Mouse (Mus musculus) ES-Bruce4 (cell line): ENCODE results near the gene Ppp4r2. TPM values are rescaled to one million over a fixed set of nuclear protein-coding genes. Genes with fewer than 3 reads are reported as not detected.

Source experiments
- H3K27ac ChIP-seq: 2 replicates; pipeline ENCODE4 v1.5.1; 2012; ENCODE audit warnings: low read length, inconsistent platforms; ENCODE audit not compliant: insufficient read depth
- H3K27me3 ChIP-seq: 2 replicates; pipeline ENCODE4 v1.6.1; 2012; ENCODE audit warnings: mild to moderate bottlenecking, low read length, inconsistent platforms; ENCODE audit not compliant: control insufficient read depth, poor library complexity, insufficient read depth, severe bottlenecking
- H3K36me3 ChIP-seq: 2 replicates; pipeline ENCODE4 v1.6.1; 2012; ENCODE audit warnings: inconsistent platforms, mild to moderate bottlenecking, low read length, moderate library complexity; ENCODE audit not compliant: control insufficient read depth, poor library complexity, insufficient read depth, severe bottlenecking
- H3K4me1 ChIP-seq: one replicate; pipeline ENCODE4 v1.8.1; 2011; ENCODE audit warnings: low read length; ENCODE audit not compliant: control insufficient read depth, insufficient read depth
- H3K4me3 ChIP-seq: 2 replicates; pipeline ENCODE4 v1.5.1; 2011; ENCODE audit warnings: low read depth, mild to moderate bottlenecking, low read length
- H3K9ac ChIP-seq: 2 replicates; pipeline ENCODE4 v1.6.1; 2012; ENCODE audit warnings: low read depth, mild to moderate bottlenecking, inconsistent platforms; ENCODE audit not compliant: poor library complexity, severe bottlenecking
- H3K9me3 ChIP-seq: replicated peaks from 2 replicates; pipeline ENCODE4 v1.6.1; 2012; ENCODE audit warnings: mild to moderate bottlenecking, low read length, inconsistent platforms; ENCODE audit not compliant: control insufficient read depth, poor library complexity, insufficient read depth, severe bottlenecking
- CTCF ChIP-seq: IDR thresholded peaks from one replicate; pipeline ENCODE4 v1.8.1; 2011; ENCODE audit warnings: low read depth, low read length
- EP300 ChIP-seq: IDR thresholded peaks from 2 replicates; pipeline ENCODE4 v1.6.1; 2011; ENCODE audit warnings: low read depth, low read length; ENCODE audit not compliant: insufficient read depth
- POLR2A ChIP-seq: IDR thresholded peaks from one replicate; pipeline ENCODE4 v1.8.1; 2011; ENCODE audit warnings: low read length; ENCODE audit not compliant: insufficient read depth
- polyA plus RNA-seq: library from polyadenylated mRNA; stranded (reverse); fragments of >200 nt; gene quantifications from 2 replicates; pipeline ENCODE4 v1.2.4, GENCODE M21; 2011; ENCODE audit warnings: low read depth; ENCODE audit not compliant: missing spikeins, insufficient read depth, insufficient read length

Gene Ppp4r2
- polyA plus RNA-seq, 1 experiment, result 147 TPM

DNA sequence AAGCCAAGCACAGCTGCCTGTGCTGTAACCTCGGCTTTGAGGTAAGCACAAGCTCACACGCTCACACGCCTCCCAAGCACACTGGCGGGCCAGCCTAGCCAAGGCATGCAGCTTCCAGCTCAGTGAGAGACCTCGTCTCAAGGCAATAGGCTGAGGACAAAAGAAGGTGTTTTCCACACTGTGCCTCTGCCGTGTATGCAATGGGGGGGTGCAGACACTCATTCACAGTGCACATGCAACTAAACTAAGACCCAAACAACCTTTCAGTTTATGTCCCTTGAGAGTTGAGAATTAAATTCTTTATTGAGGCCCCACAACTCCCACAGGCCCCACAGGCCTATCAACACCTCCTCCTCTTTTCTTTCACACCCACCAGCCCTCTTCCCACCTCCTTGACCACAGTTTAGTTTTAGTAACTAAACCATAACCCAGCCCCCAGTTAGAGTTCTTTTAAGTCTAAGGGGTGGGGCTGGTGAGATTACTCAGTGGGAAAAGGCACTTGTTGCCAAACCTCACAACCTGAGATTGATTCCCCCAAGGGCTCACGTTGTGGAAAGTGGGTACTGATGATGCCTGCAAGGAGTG, 8.9 kb upstream of the Ppp4r2 start:
- no peak overlapping the region for H3K9ac ChIP-seq
- no peaks in the 10 kb centered on the region for H3K27me3 ChIP-seq
- no peak overlapping the region for H3K27ac ChIP-seq
- H3K36me3 ChIP-seq, result no peaks in the 10 kb centered on the region
- TF ChIP-seq CTCF, result no peak
- no peak for TF ChIP-seq POLR2A
- TF ChIP-seq EP300, result no peak
- no peaks in the 10 kb centered on the region for H3K4me1 ChIP-seq
- no peaks in the 10 kb centered on the region for H3K9me3 ChIP-seq
- H3K4me3 ChIP-seq, result no peak overlapping the region

DNA sequence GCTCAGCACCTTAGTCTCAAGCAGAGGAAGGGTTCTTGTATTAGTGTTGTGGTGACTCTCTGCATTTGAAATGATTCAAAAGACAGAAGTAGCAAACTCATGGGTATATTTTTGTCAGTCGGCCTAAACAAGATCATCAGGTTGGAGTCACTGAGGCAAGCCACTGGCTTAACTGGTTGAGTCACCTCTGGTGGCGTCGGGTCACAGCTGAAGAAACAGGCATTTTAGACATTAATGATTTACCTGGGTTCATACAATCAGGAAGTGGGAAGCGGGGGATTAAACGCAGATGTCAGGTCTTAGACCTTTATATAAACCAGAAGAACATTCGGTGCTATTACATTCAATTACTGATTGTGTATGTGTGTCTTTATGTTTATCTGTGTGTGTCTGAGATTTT, 7.4 kb upstream of the Ppp4r2 start:
- TF ChIP-seq POLR2A, result no peak
- TF ChIP-seq EP300, result no peak
- no peak for TF ChIP-seq CTCF
- no peak overlapping the region for H3K4me3 ChIP-seq
- H3K27ac ChIP-seq, result no peak overlapping the region
- no peaks in the 10 kb centered on the region for H3K36me3 ChIP-seq
- no peaks in the 10 kb centered on the region for H3K4me1 ChIP-seq
- no peaks in the 10 kb centered on the region for H3K27me3 ChIP-seq
- H3K9me3 ChIP-seq, result no peaks in the 10 kb centered on the region; the same call in 1 of the 2 replicates
- H3K9ac ChIP-seq, result no peak overlapping the region

DNA sequence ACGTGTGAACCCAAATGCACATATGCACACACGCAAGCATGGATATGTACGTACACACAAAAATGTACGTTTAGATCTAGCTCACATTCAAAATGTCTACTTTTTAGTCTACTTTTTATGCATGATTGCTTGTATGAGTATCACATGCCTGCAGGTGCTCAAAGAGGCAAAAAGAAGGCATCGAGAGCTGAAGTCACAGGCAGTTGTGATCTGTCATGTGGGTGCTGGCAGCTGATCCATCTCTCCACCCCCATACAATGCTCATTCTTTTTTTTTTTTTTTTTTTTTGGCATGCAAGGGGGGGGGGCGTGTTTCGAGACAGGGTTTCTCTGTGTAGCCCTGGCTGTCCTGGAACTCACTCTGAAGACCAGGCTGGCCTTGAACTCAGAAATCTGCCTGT, 4.9 kb upstream of the Ppp4r2 start:
- Histone ChIP-seq H3K4me3 (no peak overlapping the region), H3K9me3 (no peaks in the 10 kb centered on the region; the same call in 1 of the 2 replicates), H3K9ac (no peak overlapping the region), H3K36me3 (no peaks in the 10 kb centered on the region), H3K27ac (no peak overlapping the region), H3K27me3 (no peaks in the 10 kb centered on the region), H3K4me1 (no peaks in the 10 kb centered on the region)
- TF ChIP-seq EP300, result no peak
- TF ChIP-seq CTCF, result no peak

DNA sequence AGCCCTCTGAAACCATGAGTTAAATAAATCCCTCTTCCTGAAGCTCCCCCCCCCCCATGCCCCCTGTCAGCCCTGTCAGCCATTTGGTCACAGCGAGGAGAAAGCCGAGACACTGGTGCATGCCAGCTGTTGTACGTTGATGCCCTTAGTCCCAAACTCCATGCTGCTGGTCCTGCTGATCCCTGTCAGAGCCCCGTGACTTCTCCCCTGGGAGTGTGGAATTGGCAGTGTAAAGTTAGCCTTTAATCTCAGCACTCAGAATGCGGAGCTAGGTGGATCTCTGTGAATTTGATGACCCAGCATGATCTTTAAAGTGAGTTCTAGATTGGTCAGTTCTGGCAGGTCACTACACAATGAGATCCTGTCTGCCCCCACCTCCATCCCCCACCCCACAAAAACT, 3.7 kb upstream of the Ppp4r2 start:
- Histone ChIP-seq H3K4me1 (no peaks in the 10 kb centered on the region), H3K9me3 (no peaks in the 10 kb centered on the region; the same call in 1 of the 2 replicates), H3K36me3 (0 out of 2 replicates have a peak, but pooled peaks cover 2% of the 10 kb centered on the region), H3K27me3 (no peaks in the 10 kb centered on the region), H3K27ac (no peak overlapping the region), H3K4me3 (no peak overlapping the region), H3K9ac (no peak overlapping the region)
- TF ChIP-seq EP300, result no peak
- TF ChIP-seq POLR2A, result no peak
- TF ChIP-seq CTCF, result no peak

DNA sequence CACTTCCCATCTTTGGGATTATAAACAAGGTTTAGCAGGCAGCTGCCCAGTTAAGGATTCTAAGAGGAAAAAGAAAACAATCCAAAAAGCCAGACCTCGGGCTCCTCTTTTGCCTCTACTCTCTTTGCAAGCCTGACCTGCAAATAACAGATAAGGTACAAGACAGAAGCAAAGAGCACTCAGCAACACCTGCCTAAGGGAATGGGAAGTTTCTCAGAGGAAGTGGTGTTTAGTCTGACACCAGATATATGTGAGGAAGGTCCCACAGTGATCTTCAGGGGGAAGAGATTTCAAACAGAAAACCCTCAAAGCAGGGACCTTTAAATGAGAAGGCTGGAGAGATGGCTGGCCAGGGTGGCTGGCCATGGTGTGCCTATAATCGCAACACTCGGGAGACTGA, 2.2 kb upstream of the Ppp4r2 start:
- Histone ChIP-seq H3K4me1 (no peaks in the 10 kb centered on the region), H3K4me3 (no peak overlapping the region), H3K9me3 (no peaks in the 10 kb centered on the region; the same call in 1 of the 2 replicates), H3K27me3 (no peaks in the 10 kb centered on the region), H3K27ac (no peak overlapping the region), H3K36me3 (peaks cover 14% of the 10 kb centered on the region), H3K9ac (no peak overlapping the region)
- TF ChIP-seq POLR2A, result no peak
- TF ChIP-seq CTCF, result no peak
- no peak for TF ChIP-seq EP300

DNA sequence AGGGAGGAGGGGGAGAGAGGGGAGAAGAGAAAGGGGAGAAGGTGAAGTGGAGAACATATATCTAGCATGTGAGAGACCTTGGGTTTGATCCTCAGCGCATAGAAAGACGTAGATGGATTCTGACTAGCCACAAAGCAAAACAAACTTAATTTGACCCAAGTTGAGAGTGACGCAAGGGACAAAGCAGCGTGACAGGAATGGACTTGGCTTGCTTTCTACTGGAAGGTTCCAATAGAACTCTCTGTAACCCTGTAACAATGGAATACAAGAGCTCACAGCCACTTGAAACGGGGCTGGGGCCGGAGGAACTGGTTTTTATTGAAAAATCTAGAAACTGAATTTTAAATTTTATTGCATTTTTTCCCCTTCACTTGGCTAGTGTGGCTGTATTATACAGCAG, 1.7 kb upstream of the Ppp4r2 start:
- no peak overlapping the region for H3K4me3 ChIP-seq
- peaks cover 19% of the 10 kb centered on the region for H3K36me3 ChIP-seq
- no peak overlapping the region for H3K27ac ChIP-seq
- TF ChIP-seq EP300 (no peak), CTCF (no peak), POLR2A (no peak)
- H3K9me3 ChIP-seq, result no peaks in the 10 kb centered on the region; the same call in 1 of the 2 replicates
- H3K9ac ChIP-seq, result no peak overlapping the region
- H3K27me3 ChIP-seq, result no peaks in the 10 kb centered on the region
- H3K4me1 ChIP-seq, result no peaks in the 10 kb centered on the region
